Mouse (Mus musculus) left cerebral cortex, adult 9 months (tissue): ENCODE data around the gene Mapre3.

ENCODE experiments used
- DNase-seq, 2 experiments: peaks; one replicate each; pipeline ENCODE4 v3.0.0; 2022; ENCODE audit warnings: low spot score in 2 of 2

Gene Mapre3

DNA sequence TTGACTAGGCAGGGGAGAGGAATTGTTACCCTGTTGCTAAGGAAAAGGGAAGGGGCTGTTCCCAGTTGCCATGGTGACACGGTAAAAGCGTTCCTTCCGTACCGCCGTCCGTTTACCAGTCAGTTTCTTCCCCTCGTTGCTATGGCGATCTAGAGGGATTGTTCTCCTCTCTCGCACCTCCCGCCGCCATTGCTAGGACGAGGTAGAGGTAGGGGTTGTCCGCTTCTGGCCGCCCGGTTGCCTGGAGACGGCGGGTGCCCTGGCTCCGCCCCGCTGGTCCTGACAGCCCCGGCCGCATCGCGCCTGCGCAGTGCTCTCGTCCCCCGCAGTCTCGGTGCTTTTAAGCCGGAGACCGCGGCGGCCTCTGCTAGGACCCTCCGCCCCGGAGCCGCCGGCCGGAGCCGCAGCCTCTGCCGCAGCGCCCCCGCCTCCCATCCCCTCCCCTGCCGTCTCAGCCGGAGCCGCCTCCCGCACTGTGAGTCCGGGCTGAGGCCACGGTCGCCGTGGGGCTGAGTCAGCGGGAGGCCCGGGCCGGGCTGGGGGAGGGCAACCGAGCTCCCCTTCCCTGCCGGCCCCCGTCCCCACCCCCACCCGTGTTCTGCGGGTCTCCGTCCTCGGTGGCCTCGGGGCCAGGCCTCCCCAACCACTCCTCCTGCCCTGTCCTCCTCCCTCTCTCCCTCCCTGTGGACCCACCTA, at the start of gene Mapre3:
Mapre3 (plus strand) TSS at position 218 of the 696 bp plus-strand sequence.
- peak; percentile 90 to 91 for DNase-seq

- DNase-seq: no peak
Observed at GRCm38 (mm10) chr5:30765596-30766370, 48.7 kb upstream of the Mapre3 start.

DNA sequence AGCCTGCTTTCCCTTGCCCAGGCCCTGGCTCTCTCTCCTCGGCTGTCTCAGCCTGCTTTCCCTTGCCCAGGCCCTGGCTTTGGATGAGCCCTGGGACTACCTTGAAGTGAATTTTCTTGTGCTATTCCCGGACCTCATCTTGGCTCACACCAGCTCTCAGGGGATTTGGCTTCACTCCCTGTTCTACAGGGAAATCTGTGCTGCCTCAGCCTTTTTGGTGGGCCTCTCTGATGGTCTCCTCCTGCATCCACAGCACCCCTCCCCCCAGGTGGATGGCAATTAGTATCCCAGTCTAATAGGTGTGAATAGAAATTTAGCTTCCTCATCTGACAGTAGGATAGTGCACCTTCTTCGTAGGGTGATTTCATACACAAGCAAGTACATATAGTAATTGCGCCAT, 46.4 kb upstream of the Mapre3 start:
- DNase-seq: no peak

- DNase-seq: no peak
Observed at GRCm38 (mm10) chr5:30768598-30768997, 45.8 kb upstream of the Mapre3 start.

DNA sequence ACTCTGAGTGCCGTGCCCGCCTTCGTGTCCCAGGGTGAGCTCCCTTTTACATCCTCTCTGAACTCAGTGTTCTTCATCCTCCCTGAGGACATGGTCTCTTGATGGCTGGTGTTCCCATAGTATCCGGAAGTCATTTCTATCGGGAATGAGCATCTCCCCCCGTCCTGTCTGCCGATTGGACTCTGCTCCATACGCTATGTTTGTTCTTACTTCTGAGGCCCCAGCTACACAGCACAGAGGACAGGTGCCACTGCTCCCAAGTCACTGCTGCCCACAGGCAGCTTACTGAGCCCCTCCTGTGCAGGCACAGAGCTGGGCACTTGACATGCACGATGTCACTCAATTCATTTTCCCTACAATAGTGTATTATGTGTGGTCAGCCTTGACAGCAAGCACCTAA, 45.4 kb upstream of the Mapre3 start:
- no peak for DNase-seq

- DNase-seq: peak; percentile 58 to 96
Observed at GRCm38 (mm10) chr5:30774601-30775371, 39.7 kb upstream of the Mapre3 start.

GRCm38 (mm10) chr5:30780699-30781098, 33.7 kb upstream of the Mapre3 start:
- DNase-seq: no peak

- DNase-seq: no peak
Observed at GRCm38 (mm10) chr5:30781147-30781546, 33.3 kb upstream of the Mapre3 start.

GRCm38 (mm10) chr5:30787381-30787780, 27.1 kb upstream of the Mapre3 start:
- no peak for DNase-seq

DNA sequence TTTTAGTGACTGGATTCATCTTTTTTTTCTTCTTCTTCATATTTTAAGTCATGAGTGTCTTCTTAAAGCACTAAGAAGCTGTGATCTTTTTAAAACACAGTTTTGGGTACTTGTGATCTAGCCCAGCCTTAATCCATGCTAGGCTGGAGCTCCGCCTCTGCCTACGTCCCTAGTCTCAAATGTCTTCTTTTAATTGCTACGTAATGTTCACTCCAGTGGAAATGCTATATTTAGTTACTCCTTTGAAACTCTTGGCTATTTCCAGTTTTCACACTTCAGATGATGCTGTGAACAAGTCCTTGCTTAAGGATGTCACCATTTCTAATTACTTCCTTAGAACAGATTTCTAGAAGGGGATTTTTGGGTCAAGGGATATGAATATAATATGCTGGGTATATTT, 24.4 kb upstream of the Mapre3 start:
- DNase-seq: no peak

GRCm38 (mm10) chr5:30796125-30796524, 18.3 kb upstream of the Mapre3 start:
- peak in 1 of 2 experiments; percentile 68 for DNase-seq

GRCm38 (mm10) chr5:30797482-30797881, 17.0 kb upstream of the Mapre3 start:
- no peak for DNase-seq

GRCm38 (mm10) chr5:30797982-30798381, 16.5 kb upstream of the Mapre3 start:
- no peak for DNase-seq

DNA sequence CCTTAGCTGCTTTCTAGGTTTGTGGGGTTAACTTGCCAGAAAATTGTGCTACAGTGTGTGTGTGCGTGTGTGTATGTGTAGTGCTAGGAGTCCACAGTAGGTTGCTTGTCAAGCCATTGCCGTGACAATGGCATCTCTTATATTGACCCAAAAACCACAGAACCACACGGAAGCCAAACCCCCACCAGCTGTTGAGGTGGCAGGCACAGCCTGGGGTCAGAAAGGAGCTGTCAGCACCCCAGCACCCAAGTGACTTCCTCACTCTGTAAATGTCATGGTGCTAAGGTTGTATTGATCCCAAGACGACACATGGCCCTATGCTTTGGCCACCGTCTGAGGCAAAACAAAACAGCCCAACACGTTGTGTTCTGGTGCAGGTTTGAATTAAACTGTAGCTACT, 15.5 kb upstream of the Mapre3 start:
- DNase-seq: no peak

- DNase-seq: no peak
Observed at GRCm38 (mm10) chr5:30802724-30803467, 11.5 kb upstream of the Mapre3 start.

DNA sequence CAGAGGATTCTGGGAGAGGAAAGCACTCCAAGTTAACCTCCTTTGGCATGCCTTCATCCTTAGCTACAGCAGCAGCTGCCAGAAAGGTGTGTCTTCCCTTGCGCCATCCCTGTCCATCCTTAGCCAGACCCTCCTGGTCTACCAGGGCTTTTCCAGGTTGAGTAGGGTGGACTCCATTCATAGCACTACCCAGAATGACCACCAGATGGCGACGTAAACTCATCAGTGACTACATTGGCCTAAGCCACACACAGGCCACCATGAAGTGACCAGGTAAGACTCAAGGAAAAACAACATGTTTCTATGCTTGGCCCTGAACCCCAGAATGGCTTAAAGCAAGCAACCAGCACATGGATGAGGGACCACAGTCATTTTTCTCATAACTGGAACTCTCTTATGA, 8.3 kb upstream of the Mapre3 start:
- DNase-seq: peak in 1 of 2 experiments; percentile 92

DNA sequence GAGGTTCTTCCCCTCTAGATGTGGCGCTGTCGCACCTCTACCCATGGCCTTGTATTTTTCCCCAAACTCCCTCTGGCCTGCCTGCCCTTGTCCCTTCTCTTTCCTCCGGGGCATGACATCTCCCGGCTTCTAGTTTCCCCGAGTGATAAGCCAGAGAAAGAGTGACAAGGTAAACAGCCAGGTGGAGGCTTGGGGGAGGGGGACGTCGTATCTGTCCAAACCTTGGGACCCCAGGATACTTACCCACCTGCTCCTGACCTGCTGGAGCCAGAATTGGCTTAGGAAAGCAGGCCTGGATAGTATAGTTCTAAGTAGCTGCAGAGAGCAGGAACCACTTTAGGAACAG, 652 bp downstream of the Mapre3 start:
- no peak for DNase-seq

DNA sequence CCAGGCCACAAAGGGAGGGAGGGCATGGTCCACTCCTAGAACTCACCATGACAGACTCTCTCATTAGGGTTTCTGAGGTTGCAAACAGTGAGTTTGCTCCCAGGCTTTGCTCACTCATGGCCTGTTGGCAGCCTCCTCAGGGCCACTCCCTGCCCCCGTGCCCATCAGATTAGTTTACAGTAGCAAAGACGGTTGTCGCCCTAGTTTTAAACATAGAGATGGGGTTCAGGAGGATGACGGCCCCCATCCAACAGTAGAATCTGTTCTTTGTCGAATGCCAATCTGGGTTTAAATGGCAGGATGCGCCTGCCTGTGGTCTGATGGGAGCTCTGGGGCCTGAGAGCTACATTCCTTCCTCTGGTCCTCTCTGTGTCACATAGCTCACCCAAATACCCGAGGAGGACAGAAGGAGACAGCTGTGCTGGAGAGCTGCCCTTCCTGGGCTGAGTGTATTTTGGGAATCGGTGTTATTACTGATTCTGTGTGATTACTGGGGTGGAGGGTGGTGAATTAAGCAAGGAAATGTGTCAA, 1.9 kb downstream of the Mapre3 start:
- no peak for DNase-seq

DNA sequence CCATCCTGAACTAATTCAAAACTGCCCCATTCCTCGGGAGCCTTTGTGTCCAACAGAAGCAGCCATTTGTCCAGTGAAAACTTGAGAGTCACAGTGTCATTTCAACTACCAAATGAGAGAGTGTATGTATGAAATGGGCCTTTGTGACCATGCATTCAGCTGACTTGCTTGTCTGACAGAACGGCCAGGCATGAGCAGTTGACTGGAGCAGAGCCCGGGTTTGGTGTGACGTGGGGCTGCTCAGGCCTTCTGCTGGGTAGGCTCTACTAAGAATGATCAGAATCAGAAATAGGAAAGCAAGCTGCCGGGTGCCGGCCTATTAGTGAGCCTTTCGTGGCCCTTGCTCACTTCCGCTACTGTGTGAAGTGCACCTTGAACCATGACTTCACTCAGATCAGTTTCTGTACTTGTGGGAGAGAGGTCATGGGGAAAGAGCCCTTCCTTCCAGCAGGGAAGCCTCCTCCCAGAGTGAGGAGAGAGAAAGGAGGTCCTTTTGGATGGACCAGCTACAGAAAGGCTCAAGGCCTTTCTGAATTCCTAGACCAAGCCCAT, 4.4 kb downstream of the Mapre3 start:
- DNase-seq: peak in 1 of 2 experiments; percentile 37

DNA sequence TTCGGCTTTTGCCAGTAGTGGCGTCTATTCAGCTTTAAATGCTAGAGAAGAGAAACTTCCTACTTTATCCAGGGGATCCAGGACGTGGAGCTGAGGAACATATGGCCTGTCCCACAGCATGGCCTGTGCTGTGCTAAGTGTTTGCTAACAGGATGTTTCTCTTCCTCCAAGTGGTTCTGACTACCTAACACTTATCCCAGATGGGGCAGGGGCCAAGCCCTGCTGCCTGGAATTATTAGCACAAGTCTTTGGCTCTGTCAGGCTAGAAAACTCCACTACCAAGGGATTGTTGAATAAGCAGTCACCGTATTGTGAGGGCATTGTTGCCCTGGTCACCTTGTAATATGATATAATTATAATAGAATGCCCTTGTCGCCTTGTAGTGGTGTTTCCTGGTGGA, 8.2 kb downstream of the Mapre3 start:
- no peak for DNase-seq

DNA sequence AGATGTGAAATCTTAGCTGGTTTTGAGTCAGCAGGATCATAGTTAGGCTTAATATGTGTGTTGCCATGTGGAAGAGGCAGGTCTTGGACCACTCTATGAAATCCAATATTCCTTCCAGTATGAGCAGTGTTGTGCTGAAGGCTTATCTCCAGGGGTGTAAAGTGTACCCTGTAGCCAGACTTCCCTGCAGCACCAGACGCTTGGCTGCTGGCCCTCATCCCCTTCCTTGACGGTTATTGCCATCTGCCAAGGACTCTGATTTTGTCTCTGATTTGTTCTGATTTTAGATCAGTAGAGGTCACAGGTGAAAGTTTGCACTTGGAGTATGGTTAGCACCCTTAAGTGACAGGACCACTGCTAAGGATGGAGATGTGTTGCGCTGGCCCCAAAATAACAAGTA, 8.7 kb downstream of the Mapre3 start:
- DNase-seq: no peak
